Mouse (Mus musculus) frontal cortex, postnatal 14 days (tissue): Measurements from ENCODE around the gene Gm45015.
"Not testable (repeated sequence)": the region's sequence is repeated elsewhere in the genome, so short reads cannot be mapped to it uniquely, and the experiment has no call there.

Experiments used
- DNase-seq, 2 experiments: peaks; one replicate each; pipeline ENCODE4 v3.0.0; 2022; ENCODE audit warnings: low spot score in 2 of 2

Gene Gm45015

DNA sequence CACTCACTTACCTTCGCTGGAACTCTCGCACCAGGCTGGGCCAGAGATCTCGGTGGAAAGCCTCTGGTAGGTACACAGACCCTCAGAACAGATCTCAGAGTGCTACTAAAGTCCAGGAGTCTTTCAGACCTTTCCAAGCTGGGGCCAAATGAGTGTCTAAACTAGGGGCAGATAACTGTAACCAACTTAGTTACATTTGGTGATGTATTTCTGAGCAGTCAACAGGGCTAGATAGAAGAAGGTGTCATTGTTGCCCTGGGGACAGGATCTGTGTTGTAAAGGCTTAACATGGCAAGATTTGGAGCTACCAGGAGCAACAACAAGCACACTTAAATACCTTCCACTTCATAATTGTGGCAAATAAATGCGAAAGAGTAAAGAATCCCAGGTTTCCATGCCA, at the start of gene Gm45015:
Gene Gm45015 (minus strand): TSS at position 101 of the 400 bp plus-strand sequence.
- no peak for DNase-seq

GRCm38 (mm10) chrX:73384924-73385323, 48.3 kb upstream of the Gm45015 start:
- no peak for DNase-seq

DNA sequence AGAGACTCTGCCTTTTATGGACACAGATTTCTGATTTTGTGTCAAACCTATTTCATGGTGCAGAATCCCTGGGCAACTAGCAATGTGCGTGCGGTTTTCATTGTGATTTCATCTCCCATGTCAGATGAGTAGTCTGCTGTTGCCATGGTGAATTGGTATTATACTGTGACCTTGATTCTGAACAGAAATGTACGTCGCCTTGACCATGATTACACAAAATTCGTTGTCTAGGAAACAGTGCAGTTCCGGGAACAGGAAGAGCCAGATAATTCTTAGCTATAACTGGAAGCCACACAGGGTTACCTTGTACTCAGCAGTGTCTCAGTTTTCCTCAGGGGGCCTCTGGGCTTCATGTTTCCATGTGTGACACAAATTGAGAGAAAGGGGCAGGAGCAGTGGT, 47.8 kb upstream of the Gm45015 start:
- DNase-seq, result no peak

GRCm38 (mm10) chrX:73363291-73363690, 26.7 kb upstream of the Gm45015 start:
- DNase-seq, result no peak

- DNase-seq, result no peak
Measured at GRCm38 (mm10) chrX:73356719-73357118, 20.1 kb upstream of the Gm45015 start.

- no peak for DNase-seq
Measured at GRCm38 (mm10) chrX:73356163-73356562, 19.5 kb upstream of the Gm45015 start.

DNA sequence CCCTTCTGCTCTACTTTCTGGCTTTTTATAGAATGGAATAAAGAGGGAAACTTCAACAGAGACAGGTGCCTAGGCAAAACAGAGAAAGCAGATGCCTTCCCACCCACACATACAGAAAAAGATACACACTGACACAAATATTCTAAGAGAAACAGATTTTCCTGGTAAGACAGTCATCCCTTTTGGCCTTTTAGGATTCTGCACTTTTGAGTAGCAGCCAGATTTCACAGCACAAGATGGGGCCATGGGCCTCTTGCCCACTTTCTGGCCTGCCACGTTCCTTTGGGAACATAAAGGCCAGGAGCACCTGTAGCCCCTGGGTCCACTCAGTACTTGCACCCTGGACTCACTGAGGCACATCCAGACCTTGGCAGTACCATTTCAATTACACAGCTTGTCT, 7.7 kb upstream of the Gm45015 start:
- no peak for DNase-seq

- no peak for DNase-seq
Measured at GRCm38 (mm10) chrX:73343802-73344201, 7.2 kb upstream of the Gm45015 start.

DNA sequence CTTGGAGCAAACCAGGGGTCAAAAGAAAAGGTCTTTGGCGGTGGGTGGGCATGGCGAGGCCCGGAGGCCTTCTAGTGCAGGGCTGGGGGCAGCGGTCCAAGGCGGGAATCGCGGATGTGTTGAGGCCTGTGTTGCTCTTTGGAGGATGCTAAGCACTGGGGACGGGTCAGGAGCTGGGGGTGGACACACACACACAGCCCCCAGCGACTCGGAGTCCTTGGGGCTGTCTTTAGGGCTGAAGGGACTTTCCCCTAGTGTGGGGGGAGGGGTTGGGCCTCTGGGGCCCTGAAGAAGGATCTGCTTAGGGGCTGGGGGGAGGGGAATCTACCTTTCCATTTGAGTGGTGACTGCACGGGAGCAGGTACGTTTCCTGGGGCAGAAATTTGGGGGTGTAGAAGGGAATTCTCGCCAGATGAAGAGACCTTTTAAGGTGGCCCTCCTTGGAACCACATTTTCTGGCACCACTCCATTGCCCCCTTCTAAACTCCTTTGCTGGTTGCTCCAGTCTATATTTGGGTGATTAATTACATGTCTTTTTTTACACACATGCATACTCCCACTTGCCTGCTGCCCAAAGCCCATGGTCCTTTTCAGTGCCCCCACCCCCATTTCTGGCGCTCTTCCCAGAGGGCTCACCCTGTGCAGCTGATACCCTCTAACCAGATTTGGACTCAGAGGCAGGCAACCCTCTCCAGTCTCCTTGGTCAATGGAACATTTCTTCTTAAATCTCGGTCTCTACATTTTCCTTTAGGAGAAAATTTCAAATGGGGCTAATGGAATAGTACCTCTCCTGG, 6.5 kb upstream of the Gm45015 start:
- DNase-seq, result no peak

- peak; percentile 34 to 50 for DNase-seq
Measured at GRCm38 (mm10) chrX:73342483-73342895, 5.8 kb upstream of the Gm45015 start, which contains the start of gene Zfp275. TSS of gene Zfp275 (plus strand) at chrX:73342621.

GRCm38 (mm10) chrX:73342068-73342467, 5.4 kb upstream of the Gm45015 start:
- no peak for DNase-seq

- no peak for DNase-seq
Measured at GRCm38 (mm10) chrX:73341473-73341872, 4.8 kb upstream of the Gm45015 start.

DNA sequence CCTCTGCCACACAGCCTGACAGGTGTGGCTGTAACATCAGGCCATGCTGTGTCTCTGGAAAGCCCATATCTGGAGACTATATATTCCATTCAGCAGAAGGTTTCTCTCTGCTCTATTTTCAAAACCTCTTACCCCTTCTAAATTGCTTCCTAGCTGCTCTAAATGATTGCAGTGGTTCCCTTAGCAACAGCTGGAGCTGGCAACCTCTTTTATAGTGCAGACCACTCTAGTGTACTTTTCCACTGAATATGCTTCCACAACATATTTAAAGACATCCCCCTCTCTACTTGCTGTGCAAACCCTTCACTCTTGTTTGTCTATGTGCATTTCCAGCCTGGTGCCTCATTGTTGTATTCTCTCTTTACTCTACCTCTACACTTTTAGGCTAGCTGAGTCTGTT, 3.1 kb downstream of the Gm45015 start:
- DNase-seq, result no peak

- no peak for DNase-seq
Measured at GRCm38 (mm10) chrX:73327215-73327614, 9.4 kb downstream of the Gm45015 start.

DNA sequence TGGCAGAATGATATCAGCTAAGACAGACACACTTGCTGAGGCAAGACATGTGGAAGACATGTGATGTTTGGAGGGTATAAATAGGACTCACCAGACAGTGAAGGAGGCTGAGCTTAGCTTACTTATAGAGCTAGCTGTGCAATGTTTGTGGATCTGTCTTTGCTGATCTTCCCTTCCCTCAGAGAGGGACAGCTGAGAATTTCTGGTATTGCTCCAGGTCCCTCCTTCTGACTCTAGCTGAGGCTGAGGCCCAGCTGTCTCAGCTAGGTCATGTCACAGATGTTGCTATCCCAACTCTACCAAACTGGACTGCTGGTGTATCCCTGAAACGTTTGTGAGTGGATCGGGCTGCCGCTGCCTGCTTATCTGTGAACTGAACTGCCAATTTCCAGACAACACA, 15.6 kb downstream of the Gm45015 start:
- no peak for DNase-seq

DNA sequence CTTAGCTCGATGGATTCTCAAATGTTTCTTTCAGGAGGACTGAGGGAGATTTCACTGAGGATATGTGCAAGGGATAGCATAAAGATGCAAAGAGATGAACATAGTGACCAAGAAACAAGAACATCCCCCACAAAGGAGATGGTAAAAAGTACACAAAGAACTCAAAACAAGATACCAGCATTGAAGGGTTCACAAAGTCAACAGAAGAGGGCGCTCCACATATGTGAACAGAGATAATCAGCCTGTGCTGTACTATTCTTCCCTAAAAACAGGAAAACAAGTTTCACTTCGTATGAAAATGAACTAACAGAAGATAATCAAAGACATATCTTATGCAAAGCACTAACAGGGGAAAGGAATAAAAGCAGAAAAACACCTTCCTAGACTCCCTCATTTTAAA, 24.1 kb downstream of the Gm45015 start:
- no peak for DNase-seq

DNA sequence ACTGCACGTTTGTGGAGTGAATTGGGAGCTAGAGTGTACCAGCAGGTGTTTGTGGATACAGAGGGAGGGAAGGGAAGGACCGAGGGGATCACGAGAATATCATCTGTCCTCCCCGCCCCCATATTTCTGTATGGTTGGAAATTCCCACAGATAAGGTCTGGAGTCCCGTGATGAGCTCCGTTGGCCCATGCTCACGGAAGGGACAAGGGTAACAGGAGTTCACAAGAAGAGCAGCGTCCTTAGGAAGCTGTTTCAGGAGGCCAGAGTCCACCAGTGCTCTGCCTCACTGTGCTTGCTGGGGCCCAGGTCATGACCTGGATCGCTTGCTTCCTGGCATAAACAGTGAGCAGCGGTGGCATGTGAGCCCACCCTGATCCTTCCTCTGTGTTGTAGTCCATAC, 40.9 kb downstream of the Gm45015 start:
- not testable (repeated sequence) for DNase-seq

GRCm38 (mm10) chrX:73292876-73293275, 43.8 kb downstream of the Gm45015 start, which contains the start of the genes Xlr5a and Xlr5c:
TSS of gene Xlr5a (minus strand) at chrX:73292976.
TSS of gene Xlr5c (minus strand) at chrX:73292976.
- DNase-seq, result not testable (repeated sequence)
